Mouse (Mus musculus) cerebellum, adult 2 months (tissue): ENCODE measurements at regions not wholly inside any gene's neighbourhood (a gene's known extent, or its start where the extent isn't known, plus 50 kb on each side); places are given as distances from the start of the nearest gene placed in this dataset.

Experiments used
- DNase-seq, 2 experiments: peaks; one replicate each; pipeline ENCODE4 v3.0.0; 2021
- H3K27ac ChIP-seq: fragments of 200-500 bp; 2 replicates; pipeline ENCODE4 v1.5.1; 2012; ENCODE audit warnings: low read length, control low read depth, inconsistent platforms; ENCODE audit not compliant: insufficient read depth
- H3K27me3 ChIP-seq: fragments of 200-500 bp; 2 replicates; pipeline ENCODE4 v1.6.1; 2012; ENCODE audit warnings: inconsistent platforms, mild to moderate bottlenecking, low read length, moderate library complexity; ENCODE audit not compliant: control insufficient read depth, insufficient read depth
- H3K4me1 ChIP-seq: fragments of 200-500 bp; 2 replicates; pipeline ENCODE4 v1.6.1; 2011; ENCODE audit warnings: low read length; ENCODE audit not compliant: control insufficient read depth, insufficient read depth
- H3K4me3 ChIP-seq: fragments of 200-500 bp; replicated peaks from 2 replicates; pipeline ENCODE3; 2011; ENCODE audit warnings: mild to moderate bottlenecking, low read depth, low read length, control low read depth; ENCODE audit not compliant: insufficient read depth
- CTCF ChIP-seq: fragments of 200-500 bp; IDR thresholded peaks from 2 replicates; pipeline ENCODE4 v1.5.1; 2011; ENCODE audit warnings: low read depth, mild to moderate bottlenecking, control low read depth, low read length, moderate library complexity, borderline replicate concordance; ENCODE audit not compliant: insufficient read depth
- POLR2A ChIP-seq: fragments of 200-500 bp; IDR thresholded peaks from 2 replicates; pipeline ENCODE4 v1.6.1; 2011; ENCODE audit warnings: low read length, control low read depth, borderline replicate concordance; ENCODE audit not compliant: insufficient read depth
- WGBS: fragments of 180-500 bp; shearing (Covaris S2); methylation state at CpG from one replicate; pipeline ENCODE4 v1.1.7; 2018; 5-methylcytosine and 5-hydroxymethylcytosine counted together

- DNase-seq = no peak
- Histone ChIP-seq H3K4me1 (no peaks in the 10 kb centered on the region), H3K4me3 (no peak overlapping the region), H3K27me3 (no peaks in the 10 kb centered on the region), H3K27ac (no peak overlapping the region)
- 85% methylated on average over 7 of the region's 7 CpGs for WGBS
- no peak for TF ChIP-seq CTCF
- no peak for TF ChIP-seq POLR2A
These were observed 91.0 kb upstream of the Lhx8 start for GRCm38 (mm10) chr3:154421461-154421950.

GRCm38 (mm10) chr3:154418177-154418832, 87.8 kb upstream of the Lhx8 start:
- 51% methylated on average over 4 of the region's 4 CpGs for WGBS
- Histone ChIP-seq H3K27ac (no peak overlapping the region), H3K27me3 (no peaks in the 10 kb centered on the region), H3K4me3 (no peak overlapping the region), H3K4me1 (no peaks in the 10 kb centered on the region)
- DNase-seq = no peak
- TF ChIP-seq POLR2A (no peak), CTCF (no peak)

- Histone ChIP-seq H3K27ac (no peak overlapping the region), H3K4me3 (no peak overlapping the region), H3K4me1 (no peaks in the 10 kb centered on the region), H3K27me3 (no peaks in the 10 kb centered on the region)
- 10% methylated on average over 3 of the region's 3 CpGs for WGBS
- DNase-seq = no peak
- TF ChIP-seq CTCF (no peak), POLR2A (no peak)
These were observed 83.9 kb upstream of the Lhx8 start for GRCm38 (mm10) chr3:154414358-154414757.

- 98% methylated on average over 2 of the region's 2 CpGs for WGBS
- Histone ChIP-seq H3K4me1 (no peaks in the 10 kb centered on the region), H3K27ac (no peak overlapping the region), H3K27me3 (no peaks in the 10 kb centered on the region; the same call in 1 of the 2 replicates), H3K4me3 (no peak overlapping the region)
- TF ChIP-seq POLR2A = no peak
- TF ChIP-seq CTCF = no peak
- no peak for DNase-seq
These were observed 79.8 kb upstream of the Lhx8 start for GRCm38 (mm10) chr3:154410292-154410691.

GRCm38 (mm10) chr3:154402081-154402480, 71.6 kb upstream of the Lhx8 start:
- no peak for DNase-seq
- no peak for TF ChIP-seq POLR2A
- TF ChIP-seq CTCF = no peak
- Histone ChIP-seq H3K27me3 (no peaks in the 10 kb centered on the region), H3K4me3 (no peak overlapping the region), H3K27ac (no peak overlapping the region), H3K4me1 (no peaks in the 10 kb centered on the region)
- 52% methylated on average over 4 of the region's 4 CpGs for WGBS

- TF ChIP-seq CTCF (no peak), POLR2A (no peak)
- no peaks in the 10 kb centered on the region for H3K4me1 ChIP-seq
- H3K27me3 ChIP-seq = no peaks in the 10 kb centered on the region
- H3K27ac ChIP-seq = no peak overlapping the region
- 48% methylated on average over 5 of the region's 5 CpGs for WGBS
- no peak for DNase-seq
- H3K4me3 ChIP-seq = no peak overlapping the region
These were observed 63.2 kb upstream of the Lhx8 start for GRCm38 (mm10) chr3:154393626-154394025.

- no peak for DNase-seq
- H3K27ac ChIP-seq = no peak overlapping the region
- H3K4me3 ChIP-seq = no peak overlapping the region
- 33% methylated on average over 3 of the region's 3 CpGs for WGBS
- H3K27me3 ChIP-seq = no peaks in the 10 kb centered on the region
- no peaks in the 10 kb centered on the region for H3K4me1 ChIP-seq
- TF ChIP-seq CTCF = no peak
- no peak for TF ChIP-seq POLR2A
These were observed 61.2 kb upstream of the Lhx8 start for GRCm38 (mm10) chr3:154391629-154392028.

- no peak overlapping the region for H3K4me3 ChIP-seq
- no peaks in the 10 kb centered on the region for H3K4me1 ChIP-seq
- TF ChIP-seq POLR2A (no peak), CTCF (no peak)
- no peaks in the 10 kb centered on the region for H3K27me3 ChIP-seq
- WGBS = 35% methylated on average over 5 of the region's 5 CpGs
- H3K27ac ChIP-seq = no peak overlapping the region
- DNase-seq = no peak
These were observed 58.2 kb upstream of the Lhx8 start for GRCm38 (mm10) chr3:154388656-154389055.

- no peak for DNase-seq
- Histone ChIP-seq H3K27me3 (no peaks in the 10 kb centered on the region), H3K27ac (no peak overlapping the region), H3K4me1 (no peaks in the 10 kb centered on the region), H3K4me3 (no peak overlapping the region)
- TF ChIP-seq POLR2A = no peak
- WGBS = 85% methylated on average over 1 of the region's 1 CpGs
These were observed 56.8 kb upstream of the Lhx8 start for GRCm38 (mm10) chr3:154387271-154387670.
